Mouse (Mus musculus) WW6 (cell line): ENCODE data around the gene Iqgap3.

Source experiments
- DNase-seq: peaks from one replicate; pipeline ENCODE4 v3.0.0-alpha.2; 2013; ENCODE audit warnings: low read depth, low spot score

The Iqgap3 gene

DNA sequence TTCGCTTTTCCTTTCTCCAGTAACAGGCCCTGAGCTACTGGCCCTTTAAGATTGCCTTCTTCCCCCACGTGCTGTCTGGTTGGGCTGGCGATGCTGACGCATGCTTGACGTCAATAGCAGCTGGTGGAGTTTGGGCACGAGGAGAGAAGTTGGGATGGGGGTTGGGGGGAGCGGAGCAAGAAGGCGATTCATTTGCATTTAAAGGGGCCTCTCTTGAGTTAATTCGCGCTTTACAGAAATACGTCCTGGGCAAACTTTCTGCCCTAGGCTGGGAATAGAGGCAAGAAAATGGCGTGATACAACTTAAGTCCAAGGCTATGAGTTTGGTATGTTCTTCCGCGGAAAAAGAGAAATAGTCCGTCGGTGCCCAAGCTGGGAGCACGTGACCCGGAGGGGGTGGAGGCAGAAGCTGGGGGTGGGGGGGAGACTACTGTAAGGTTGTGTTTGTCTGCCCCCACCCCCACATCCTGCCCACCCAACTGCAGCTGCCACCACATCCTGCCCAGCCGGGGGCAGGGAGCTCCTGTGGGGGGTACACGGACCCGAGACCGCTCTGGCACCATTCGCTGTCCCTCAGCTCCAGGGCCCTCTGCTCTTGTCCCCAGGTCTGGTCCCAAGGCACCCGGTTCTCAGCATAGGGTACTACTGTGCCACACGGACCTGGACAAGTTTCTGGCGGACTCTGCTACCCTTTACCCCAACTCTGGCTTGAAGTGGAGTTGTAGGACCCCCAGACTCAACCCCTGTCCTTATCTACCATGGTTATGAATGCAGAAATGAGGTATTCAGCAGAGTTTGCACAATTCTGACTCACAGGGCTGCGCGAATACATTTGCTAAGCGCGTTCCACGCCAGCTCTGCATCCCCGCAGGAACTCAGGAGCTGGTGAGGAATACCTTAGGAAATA, 56.8 kb downstream of the Iqgap3 start:
- DNase-seq, result peak; percentile 42

GRCm38 (mm10) chr3:88139243-88140177, 57.7 kb downstream of the Iqgap3 start:
- no peak for DNase-seq

DNA sequence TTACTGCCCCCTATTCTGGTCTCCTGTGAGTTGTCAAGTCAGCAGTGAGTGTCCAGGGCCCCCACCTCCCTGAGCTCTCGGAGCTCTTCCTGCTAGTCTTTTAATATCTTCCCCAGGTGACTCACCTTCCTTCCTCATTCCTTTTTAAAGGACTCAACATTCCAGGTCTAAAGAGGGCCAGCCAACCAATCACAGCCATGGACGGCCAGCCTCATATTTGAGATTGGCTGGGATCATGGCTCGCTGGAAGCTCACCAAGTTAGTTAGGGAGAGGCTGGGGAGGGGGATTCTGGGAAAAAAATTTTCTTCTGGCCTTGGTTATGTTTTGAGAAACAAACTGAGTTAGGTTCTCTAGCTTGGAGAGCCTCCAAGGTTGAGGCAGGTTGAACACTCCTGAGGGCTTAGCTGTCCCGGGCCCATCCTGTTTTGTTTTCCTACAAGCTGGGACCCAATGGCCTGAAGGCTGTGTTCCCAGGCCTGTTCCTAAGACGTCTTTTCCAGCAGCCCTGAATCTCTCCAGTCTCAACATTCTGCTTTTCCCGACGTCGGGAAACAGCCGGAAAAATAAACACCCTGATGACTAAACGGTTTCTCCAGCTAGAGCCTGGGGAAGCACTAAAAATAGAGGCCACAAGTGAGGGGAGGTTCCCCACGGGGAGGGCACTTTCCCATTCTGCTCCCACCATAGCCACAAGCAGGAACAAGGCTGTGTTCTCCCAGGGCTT, 58.6 kb downstream of the Iqgap3 start:
- DNase-seq, result no peak

GRCm38 (mm10) chr3:88140903-88141430, 59.2 kb downstream of the Iqgap3 start:
- DNase-seq, result no peak

- DNase-seq, result no peak
Observed at GRCm38 (mm10) chr3:88141439-88141786, 59.6 kb downstream of the Iqgap3 start.

DNA sequence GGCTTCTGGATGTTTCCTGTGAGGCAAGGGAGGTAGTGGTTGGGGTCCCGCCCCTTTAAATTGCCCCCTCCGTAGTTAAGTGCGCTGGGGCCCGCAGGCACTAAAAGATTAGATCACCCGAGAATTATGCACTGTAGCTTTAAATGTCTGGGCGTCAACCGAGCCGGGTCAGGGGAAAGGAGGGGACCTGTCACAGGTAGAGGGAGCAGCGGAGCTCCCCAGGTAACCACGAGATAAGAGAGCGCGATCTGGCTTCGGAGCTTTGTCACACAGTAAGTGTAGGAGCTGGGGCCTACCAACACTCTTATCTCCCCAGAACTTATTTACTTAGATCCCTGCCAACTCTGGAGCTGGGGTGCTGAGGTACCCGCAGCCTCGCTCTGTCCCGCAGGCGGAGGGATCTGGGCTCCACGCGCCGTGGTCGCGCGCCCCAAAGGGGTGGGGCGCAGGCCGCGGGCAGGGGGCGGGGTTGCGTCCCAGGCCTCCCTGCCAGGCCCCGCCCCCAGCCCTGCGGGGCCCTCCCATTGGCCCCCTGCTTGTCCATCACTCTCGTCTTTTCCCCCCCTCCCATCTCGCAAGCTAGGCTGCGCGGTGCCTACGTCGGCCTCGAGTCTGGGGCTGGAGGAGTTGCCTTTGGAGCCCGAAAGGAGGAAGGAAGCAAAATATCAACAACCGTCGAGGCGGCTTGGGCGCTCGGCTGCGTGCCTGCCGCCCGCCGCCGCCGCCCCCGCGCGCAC, 60.2 kb downstream of the Iqgap3 start, which contains the start of gene Mef2d:
Gene Mef2d, plus strand, starts transcription at position 586 of the 737 bp plus-strand sequence.
- peak; percentile 85 for DNase-seq

DNA sequence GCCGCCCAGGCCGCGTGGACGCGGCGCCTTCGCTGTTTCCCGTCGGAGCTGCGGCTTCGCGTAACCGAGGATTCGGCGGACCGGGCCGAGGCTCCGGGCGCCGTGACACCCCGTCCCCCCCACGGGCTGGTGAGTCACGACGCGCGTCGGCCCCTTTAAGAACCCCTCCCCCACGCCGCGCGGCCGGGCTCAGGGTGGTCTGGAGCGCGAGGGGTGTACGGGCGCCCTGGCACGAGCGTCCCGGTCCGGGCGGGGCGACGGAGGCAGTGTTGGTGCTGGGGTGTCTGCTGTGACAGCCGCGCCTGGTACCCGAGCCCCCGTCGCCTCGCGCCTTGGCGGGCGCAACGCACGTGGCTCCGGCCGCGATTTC, 60.8 kb downstream of the Iqgap3 start:
- no peak for DNase-seq

DNA sequence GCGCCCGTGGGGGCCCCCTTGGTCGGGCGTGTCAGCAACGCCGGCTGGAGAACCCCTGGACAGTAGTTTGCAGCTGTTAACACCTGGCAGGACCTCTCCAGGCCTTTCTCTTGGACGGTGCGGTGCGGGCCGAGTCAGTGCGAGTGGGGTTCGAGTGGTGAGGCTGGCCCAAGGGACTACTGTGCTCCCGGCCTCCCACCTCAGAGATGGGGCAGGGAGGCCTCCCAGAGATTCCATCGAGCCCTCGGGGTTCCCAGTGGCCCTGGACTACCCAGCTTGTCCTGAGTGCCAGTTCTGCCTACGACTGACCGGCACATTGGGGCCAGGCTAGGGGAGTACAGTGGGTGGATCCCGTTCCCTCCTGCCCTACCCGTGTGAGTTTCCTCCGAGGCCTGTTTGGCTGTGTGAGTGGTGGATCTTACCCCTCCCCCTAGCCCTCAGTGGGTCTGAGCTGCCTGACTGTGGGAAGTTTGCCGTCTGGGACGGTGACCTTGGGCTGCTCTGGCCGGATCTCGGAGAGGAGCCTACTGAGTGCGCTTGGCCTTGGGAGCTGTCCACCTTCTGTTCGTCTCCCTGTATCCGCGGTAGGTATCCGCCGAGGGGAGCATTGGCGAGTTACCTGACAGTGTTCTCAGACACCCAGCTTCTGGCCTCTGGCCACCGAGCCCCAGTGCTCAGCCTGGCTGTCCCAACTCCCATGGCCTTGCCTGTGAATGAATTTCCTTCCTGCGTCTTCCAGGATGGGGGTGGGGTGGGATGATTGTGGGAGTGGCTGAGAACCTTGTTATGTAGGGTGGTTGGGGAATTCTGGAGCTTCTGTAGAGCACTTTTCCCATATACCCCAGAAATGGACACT, 61.4 kb downstream of the Iqgap3 start:
- DNase-seq, result no peak

DNA sequence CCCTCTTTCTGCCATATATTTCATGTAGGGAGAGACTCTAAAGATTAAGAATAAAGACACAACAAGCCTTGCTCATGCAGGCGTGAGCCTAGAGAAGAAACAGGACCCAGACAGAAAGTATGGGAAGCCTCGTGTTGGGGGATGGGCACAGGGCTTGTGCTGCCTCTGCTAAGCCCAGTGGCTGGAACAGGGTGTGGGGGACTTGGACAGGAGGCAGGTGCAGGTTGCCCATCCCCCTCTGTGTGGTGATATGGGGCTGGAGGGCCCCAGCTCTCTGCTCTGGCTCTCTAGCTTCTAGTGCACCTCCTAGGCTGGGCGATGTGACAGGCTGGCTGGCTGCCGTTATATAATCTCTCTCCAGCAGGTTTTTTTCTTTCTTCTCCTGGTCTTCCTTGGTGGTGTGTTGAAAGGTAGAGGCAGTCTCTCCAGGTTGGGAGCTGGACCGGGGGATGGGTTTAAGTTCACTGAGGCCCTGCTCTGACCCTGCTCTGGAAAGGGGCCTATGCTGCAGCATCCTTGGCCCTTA, 62.3 kb downstream of the Iqgap3 start:
- DNase-seq, result no peak

GRCm38 (mm10) chr3:88144648-88145410, 63.1 kb downstream of the Iqgap3 start:
- no peak for DNase-seq

DNA sequence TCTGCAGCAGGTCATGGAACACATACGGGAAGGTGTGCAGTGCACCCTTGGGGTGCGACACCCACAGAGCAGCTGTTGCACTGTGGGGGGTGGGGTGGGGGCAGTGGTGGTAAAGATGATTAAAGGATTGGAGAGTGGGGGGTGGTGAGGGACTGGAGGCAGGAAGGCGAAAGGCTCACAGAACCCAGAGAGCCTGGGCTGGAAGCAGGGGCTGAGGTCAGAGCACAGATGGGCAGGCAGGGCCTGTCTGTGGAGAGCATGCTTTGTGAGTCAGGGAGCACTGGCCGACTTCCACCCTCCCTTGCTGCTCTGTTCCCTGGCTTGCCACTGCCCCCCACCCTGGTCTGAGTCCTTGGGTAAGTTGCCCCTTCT, 63.6 kb downstream of the Iqgap3 start:
- DNase-seq, result no peak

GRCm38 (mm10) chr3:88145952-88146351, 64.2 kb downstream of the Iqgap3 start:
- no peak for DNase-seq

DNA sequence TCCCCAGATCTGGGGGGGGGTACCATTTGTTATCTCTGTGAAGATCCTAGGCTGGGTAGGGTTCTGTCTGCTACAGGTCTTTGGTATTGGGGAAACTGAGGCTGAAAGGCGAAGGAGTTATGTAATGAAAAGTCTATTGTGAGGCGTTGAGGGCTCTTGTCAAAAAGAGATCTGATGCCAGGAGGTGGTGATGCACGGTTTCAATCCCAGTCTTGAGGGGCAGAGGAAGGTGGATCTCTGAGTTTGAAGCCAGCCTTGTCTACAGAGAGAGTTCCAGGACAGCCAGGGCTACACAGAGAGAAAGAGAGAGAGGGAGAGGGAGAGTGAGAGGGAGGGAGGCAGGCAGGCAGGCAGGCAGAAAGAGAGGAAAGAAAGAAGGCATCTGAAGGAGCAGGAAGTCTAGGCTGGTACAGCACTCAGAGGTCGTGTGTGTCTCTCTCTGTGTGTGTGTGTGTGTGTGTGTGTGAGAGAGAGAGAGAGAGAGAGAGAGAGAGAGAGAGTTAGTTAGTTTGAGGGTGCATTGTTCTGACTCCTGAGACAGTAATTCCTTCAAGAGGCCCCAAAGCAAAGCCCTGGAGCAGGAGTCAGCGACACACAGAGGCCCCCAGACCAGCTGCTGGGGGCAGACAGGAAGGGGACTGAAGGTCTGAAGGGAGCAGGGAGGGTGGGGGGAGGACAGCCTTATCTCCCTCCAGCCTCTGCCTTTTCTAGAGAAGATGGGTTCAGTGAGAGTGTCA, 64.8 kb downstream of the Iqgap3 start:
- DNase-seq, result no peak

DNA sequence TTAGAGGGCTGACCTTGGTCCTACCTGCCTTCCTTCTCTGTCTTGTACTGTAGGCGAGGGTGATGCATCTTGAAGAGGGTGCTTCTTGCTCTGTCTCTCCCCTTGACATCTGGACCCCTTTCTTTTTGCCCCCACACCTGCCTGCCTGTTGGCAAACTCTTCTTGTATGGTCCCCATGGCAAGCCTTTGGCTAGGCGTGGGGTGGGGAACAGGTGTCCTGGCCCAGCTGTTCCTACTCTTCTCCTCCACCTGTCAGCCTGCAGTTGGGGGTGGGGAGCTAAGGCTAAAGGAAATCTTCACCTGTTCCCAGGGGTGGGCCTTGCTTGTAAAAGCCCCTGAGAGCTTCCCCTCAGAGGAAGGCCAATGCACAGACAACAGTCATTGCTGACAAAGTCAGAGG, 65.7 kb downstream of the Iqgap3 start:
- DNase-seq, result no peak

GRCm38 (mm10) chr3:88147866-88148265, 66.1 kb downstream of the Iqgap3 start:
- no peak for DNase-seq

DNA sequence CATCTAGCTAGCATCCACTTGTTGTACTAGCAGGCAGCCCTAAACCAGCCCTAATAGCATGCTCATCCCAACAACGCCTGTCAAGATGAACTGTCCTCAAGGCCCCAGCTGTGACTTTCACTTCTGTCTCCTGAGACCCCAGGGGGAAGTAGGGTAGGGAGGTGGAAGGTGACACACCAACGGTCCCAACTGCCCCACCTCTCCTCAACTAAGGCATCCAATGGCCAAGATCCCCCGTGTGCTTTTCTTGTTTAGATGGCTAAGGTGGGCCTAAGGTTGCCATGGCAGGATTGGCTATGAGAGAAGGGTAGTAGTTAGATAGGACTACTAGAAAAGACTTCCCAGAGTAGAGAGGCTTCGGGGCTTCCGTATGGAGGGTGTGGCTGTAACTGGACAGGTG, 66.6 kb downstream of the Iqgap3 start:
- no peak for DNase-seq

- DNase-seq, result no peak
Observed at GRCm38 (mm10) chr3:88148776-88149509, 67.2 kb downstream of the Iqgap3 start.
